Mouse (Mus musculus) ES-Bruce4 (cell line): ENCODE measurements around the gene Ccdc151. TPM values are rescaled to one million over a fixed set of nuclear protein-coding genes. Genes with fewer than 3 reads are reported as not detected.

Source experiments
- H3K27ac ChIP-seq: 2 replicates; pipeline ENCODE4 v1.5.1; 2012; ENCODE audit warnings: low read length, inconsistent platforms; ENCODE audit not compliant: insufficient read depth
- H3K27me3 ChIP-seq: 2 replicates; pipeline ENCODE4 v1.6.1; 2012; ENCODE audit warnings: mild to moderate bottlenecking, low read length, inconsistent platforms; ENCODE audit not compliant: control insufficient read depth, poor library complexity, insufficient read depth, severe bottlenecking
- H3K36me3 ChIP-seq: 2 replicates; pipeline ENCODE4 v1.6.1; 2012; ENCODE audit warnings: inconsistent platforms, mild to moderate bottlenecking, low read length, moderate library complexity; ENCODE audit not compliant: control insufficient read depth, poor library complexity, insufficient read depth, severe bottlenecking
- H3K4me1 ChIP-seq: one replicate; pipeline ENCODE4 v1.8.1; 2011; ENCODE audit warnings: low read length; ENCODE audit not compliant: control insufficient read depth, insufficient read depth
- H3K4me3 ChIP-seq: 2 replicates; pipeline ENCODE4 v1.5.1; 2011; ENCODE audit warnings: low read depth, mild to moderate bottlenecking, low read length
- H3K9ac ChIP-seq: 2 replicates; pipeline ENCODE4 v1.6.1; 2012; ENCODE audit warnings: low read depth, mild to moderate bottlenecking, inconsistent platforms; ENCODE audit not compliant: poor library complexity, severe bottlenecking
- H3K9me3 ChIP-seq: replicated peaks from 2 replicates; pipeline ENCODE4 v1.6.1; 2012; ENCODE audit warnings: mild to moderate bottlenecking, low read length, inconsistent platforms; ENCODE audit not compliant: control insufficient read depth, poor library complexity, insufficient read depth, severe bottlenecking
- CTCF ChIP-seq: IDR thresholded peaks from one replicate; pipeline ENCODE4 v1.8.1; 2011; ENCODE audit warnings: low read depth, low read length
- EP300 ChIP-seq: IDR thresholded peaks from 2 replicates; pipeline ENCODE4 v1.6.1; 2011; ENCODE audit warnings: low read depth, low read length; ENCODE audit not compliant: insufficient read depth
- POLR2A ChIP-seq: IDR thresholded peaks from one replicate; pipeline ENCODE4 v1.8.1; 2011; ENCODE audit warnings: low read length; ENCODE audit not compliant: insufficient read depth
- polyA plus RNA-seq: library from polyadenylated mRNA; stranded (reverse); fragments of >200 nt; gene quantifications from 2 replicates; pipeline ENCODE4 v1.2.4, GENCODE M21; 2011; ENCODE audit warnings: low read depth; ENCODE audit not compliant: missing spikeins, insufficient read depth, insufficient read length

Gene Ccdc151
- polyA plus RNA-seq, 1 experiment: 1.6 TPM

DNA sequence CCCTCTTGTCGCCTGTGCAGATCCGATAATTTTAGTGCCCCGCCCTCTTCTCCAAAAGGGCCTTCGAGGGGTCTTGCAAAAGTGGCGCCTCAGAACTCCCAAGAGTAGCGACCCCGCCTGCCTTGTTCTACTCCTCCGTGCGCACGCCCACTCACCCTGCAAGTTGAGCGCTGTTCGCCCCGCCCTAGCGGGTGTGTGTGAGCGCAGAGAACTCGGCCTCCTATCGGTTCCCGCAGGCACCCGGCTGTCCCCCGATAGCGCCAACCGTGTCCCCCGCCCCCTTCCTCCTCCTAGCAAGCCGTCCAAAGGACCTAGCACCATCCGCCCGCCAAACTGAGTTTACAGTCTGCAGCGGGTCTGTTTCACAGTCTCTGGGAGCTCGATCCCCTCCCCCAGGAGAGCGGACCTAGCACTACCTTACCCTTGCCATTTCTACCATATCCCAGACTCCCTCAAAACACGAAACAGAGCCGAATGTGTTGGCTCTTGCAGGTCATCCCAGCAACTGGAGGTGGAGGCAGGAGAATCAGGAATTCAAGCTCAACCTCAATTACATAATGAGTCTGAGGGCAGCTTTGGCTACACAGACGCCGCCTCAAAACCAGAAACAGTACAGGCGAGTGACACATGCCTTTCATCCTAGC, 39.9 kb downstream of the Ccdc151 start:
- Histone ChIP-seq H3K9ac (peak overlapping the region; percentile 34), H3K27me3 (no peaks in the 10 kb centered on the region), H3K4me3 (peak overlapping the region; percentile 66), H3K27ac (no peak overlapping the region), H3K9me3 (no peaks in the 10 kb centered on the region), H3K4me1 (no peaks in the 10 kb centered on the region), H3K36me3 (no peaks in the 10 kb centered on the region)
- TF ChIP-seq POLR2A (no peak), CTCF (no peak), EP300 (no peak)

DNA sequence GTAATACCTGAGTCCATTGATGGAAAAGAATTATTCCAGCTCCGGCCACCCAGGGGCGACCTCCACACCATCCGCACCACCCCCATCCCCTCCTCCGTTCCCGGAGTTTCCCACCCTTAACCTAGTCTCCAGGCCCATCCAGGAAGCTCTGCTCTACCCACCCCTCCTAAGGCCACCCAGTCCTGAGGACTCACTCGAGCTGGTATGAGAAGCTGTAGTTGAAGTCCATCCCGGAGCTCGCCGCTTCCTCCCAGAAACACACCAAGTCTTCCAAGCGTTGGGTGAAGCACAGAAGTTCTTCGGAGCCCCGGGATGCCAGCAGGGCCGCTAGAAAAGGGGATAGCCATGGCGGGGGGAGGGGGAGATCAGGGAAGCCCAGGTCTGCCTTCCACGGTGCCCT, 40.4 kb downstream of the Ccdc151 start:
- Histone ChIP-seq H3K9me3 (no peaks in the 10 kb centered on the region), H3K27me3 (no peaks in the 10 kb centered on the region), H3K27ac (no peak overlapping the region), H3K4me1 (no peaks in the 10 kb centered on the region), H3K36me3 (no peaks in the 10 kb centered on the region), H3K4me3 (peak overlapping the region; percentile 66), H3K9ac (peak overlapping the region; percentile 34)
- TF ChIP-seq POLR2A: no peak
- no peak for TF ChIP-seq EP300
- TF ChIP-seq CTCF: no peak

DNA sequence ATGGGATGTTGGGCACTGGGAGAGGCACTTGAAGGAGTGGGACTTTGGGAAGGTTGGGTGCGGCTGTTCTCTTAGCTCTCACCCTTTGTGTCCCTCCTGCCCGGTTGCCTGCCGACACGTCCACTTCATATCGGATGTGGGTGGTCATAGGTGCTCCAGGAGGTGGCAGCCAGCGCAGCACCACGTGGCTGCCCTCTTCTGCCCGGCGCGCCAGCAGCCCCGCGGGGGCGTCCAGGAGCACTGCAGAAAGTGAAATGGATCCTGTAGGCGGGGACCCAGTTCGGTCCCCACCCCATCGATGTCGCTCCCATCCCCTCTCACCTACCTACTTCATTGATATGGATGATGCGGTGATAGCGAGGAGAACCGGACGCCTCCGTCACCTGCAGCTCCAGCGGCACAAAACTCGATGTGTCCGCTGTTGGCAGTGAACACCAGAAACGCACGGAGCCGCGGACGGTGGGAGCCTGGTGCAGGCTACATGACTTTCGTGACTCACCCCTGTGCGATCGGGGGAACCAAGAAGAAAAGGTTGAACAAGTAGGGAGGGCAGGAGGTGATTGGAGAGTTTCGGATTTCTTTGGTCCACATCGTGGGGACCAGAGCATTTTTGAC, 41.0 kb downstream of the Ccdc151 start:
- Histone ChIP-seq H3K27ac (no peak overlapping the region), H3K9ac (peak overlapping the region; percentile 34), H3K27me3 (no peaks in the 10 kb centered on the region), H3K36me3 (no peaks in the 10 kb centered on the region), H3K4me1 (no peaks in the 10 kb centered on the region), H3K4me3 (peak overlapping the region; percentile 66), H3K9me3 (no peaks in the 10 kb centered on the region)
- no peak for TF ChIP-seq POLR2A
- no peak for TF ChIP-seq EP300
- no peak for TF ChIP-seq CTCF

DNA sequence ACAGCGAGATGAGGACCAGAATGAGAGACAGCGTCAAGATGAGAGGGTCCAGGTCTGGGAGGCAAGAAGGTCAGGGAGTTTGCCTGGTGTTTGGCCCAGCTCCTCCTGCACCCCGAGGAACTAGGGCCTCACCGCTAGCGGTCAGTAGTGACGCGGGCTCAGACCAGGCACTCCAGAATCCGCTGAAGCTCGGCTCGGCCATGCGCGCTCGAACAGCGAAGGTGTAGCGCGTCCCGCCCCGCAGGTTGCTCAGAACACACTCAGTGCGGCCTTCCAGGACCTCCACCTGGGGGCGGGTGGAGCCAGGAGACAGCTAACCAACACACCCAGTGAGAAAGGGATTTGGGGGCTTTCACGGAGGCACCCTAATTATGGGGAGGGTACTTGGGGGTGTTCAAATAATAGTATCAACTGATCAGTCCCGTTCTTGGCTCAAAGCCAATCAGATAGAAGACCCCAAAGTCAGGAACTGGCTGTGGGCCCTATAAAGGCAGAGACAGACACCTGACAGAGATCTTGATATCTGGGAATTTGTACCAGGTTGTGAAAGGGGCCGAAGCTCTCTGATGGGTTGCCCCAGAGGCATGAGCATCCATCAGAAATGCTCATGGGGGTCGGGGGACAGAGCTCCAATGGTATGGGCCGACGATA, 41.8 kb downstream of the Ccdc151 start:
- peak overlapping the region; percentile 33 for H3K4me3 ChIP-seq
- no peak overlapping the region for H3K27ac ChIP-seq
- TF ChIP-seq POLR2A (no peak), CTCF (peak; percentile 50), EP300 (0 out of 2 replicates have a peak, but pooled peaks have one; percentile 5)
- H3K27me3 ChIP-seq: no peaks in the 10 kb centered on the region
- H3K4me1 ChIP-seq: no peaks in the 10 kb centered on the region
- H3K36me3 ChIP-seq: no peaks in the 10 kb centered on the region
- H3K9me3 ChIP-seq: no peaks in the 10 kb centered on the region
- no peak overlapping the region for H3K9ac ChIP-seq

DNA sequence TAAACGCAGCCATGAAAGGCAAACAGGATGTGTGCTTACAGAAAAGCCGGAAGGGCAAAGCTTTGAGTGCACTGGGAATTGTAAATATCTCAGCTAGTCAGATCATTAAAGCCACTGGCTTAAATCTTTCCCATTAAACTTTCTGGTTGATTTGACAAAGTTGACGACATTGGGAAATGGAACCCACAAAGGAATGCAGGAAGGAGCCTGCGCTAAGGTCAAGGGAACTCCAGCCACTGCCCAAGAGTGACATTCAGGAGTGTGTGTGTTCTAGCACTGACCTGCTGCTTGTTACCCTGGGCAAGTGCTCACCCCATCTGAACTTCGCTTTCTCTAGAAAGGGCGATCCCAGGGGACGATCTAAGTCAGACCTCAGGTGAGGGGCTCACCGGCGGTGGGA, 42.3 kb downstream of the Ccdc151 start:
- TF ChIP-seq CTCF: no peak
- no peak for TF ChIP-seq POLR2A
- TF ChIP-seq EP300: no peak
- Histone ChIP-seq H3K4me1 (no peaks in the 10 kb centered on the region), H3K36me3 (no peaks in the 10 kb centered on the region), H3K9me3 (no peaks in the 10 kb centered on the region), H3K9ac (no peak overlapping the region), H3K27me3 (no peaks in the 10 kb centered on the region), H3K4me3 (peak overlapping the region; percentile 33), H3K27ac (no peak overlapping the region)

DNA sequence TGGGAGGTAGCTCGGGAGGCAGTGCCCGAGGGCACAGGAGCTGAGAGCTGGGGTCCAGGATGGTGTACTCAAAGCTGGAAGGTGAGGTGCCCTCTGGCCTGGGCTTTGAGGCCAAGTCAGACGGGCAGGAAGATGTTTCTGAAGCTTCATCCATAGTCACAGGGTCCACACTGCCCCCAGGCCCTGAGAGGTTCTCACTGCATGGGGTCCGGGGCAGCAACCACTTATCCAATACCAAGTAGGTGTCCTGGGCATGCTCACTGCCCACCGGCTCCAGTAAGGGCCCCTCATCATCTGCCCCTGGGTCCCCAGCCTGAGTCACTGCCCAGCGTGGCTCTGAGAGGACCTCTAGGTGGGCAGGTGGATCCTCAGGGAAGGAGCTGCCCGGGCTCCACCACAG, 43.2 kb downstream of the Ccdc151 start:
- H3K9ac ChIP-seq: no peak overlapping the region
- no peaks in the 10 kb centered on the region for H3K36me3 ChIP-seq
- H3K27me3 ChIP-seq: no peaks in the 10 kb centered on the region
- TF ChIP-seq EP300 (no peak), POLR2A (no peak), CTCF (no peak)
- H3K4me1 ChIP-seq: no peaks in the 10 kb centered on the region
- no peak overlapping the region for H3K4me3 ChIP-seq
- no peaks in the 10 kb centered on the region for H3K9me3 ChIP-seq
- no peak overlapping the region for H3K27ac ChIP-seq
